Mouse (Mus musculus): ENCODE measurements at regions not wholly inside any gene's neighbourhood (a gene's known extent, or its start where the extent isn't known, plus 50 kb on each side); places are given as distances from the start of the nearest gene placed in this dataset.

DNA sequence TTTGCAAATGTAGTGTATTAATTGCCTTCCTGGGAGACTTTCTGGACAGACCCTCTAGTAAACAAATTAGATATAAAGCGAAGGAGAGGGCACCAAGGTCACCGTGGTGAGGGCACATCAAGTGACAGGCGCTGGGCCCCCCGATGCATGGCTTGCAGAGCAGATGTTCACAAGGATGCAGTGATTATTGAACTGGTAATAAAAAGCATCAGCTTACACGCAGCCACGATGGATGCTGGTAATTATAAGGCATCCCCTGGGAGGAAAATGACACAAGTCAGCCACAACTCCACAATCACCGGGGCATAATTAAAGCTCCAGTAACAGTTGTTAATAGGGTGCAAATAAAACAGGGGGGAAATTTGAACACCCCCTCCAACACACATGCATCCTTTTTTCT, 217.5 kb upstream of the Dph6 start:
- no peak for TF ChIP-seq EP300 (IDR thresholded peaks at IDR 0.05; ENCODE audit: low read depth)
- no peak for TF ChIP-seq CTCF (IDR thresholded peaks at IDR 0.05; ENCODE audit: low read depth)
- Histone ChIP-seq H3K9me3 (replicated peaks; ENCODE audit: control insufficient read depth, low read length) (no peaks in the 10 kb centered on the region), H3K36me3 (replicated peaks; ENCODE audit: control insufficient read depth, insufficient read depth, low read length) (no peaks in the 10 kb centered on the region), H3K4me2 (ENCODE audit: low read depth, low read length) (no peak overlapping the region), H3K4me3 (ENCODE audit: low read depth, low read length) (no peak overlapping the region), H3K9ac (replicated peaks; ENCODE audit: low read depth, low read length) (no peak overlapping the region), H3K27ac (ENCODE audit: low read depth) (no peak overlapping the region), H3K4me1 (ENCODE audit: control insufficient read depth, insufficient read depth) (no peaks in the 10 kb centered on the region), H3K27me3 (ENCODE audit: control insufficient read depth, insufficient read depth, low read length) (no peaks in the 10 kb centered on the region)
- ATAC-seq (ENCODE audit: insufficient read depth, low read depth) (no peak), DNase-seq (ENCODE audit: low spot score) (no peak)
- WGBS = 79% methylated on average over 7 of the region's 7 CpGs

DNA sequence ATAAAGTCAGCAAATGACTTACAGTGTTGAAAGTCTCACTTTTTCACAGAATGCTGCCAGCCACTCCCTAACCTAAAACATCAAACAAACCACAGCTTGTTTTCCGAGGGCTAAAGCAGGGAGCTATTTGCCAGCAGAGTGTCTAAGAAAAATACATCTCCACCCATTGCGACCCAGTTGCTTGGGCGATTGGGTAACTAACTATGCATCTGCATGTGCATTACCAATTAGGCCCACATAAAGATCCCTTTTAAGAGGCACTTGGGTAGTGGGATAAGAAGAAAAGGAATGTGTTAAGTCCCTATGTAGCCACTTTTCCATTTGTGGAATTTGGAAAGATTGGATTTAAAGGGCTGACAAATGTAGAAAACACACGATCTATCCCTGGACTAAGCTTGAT, 218.3 kb upstream of the Dph6 start:
- H3K4me2 ChIP-seq (ENCODE audit: low read depth, low read length) = no peak overlapping the region
- ATAC-seq (ENCODE audit: insufficient read depth, low read depth) = no peak
- H3K4me1 ChIP-seq (ENCODE audit: control insufficient read depth, insufficient read depth) = no peaks in the 10 kb centered on the region
- H3K27me3 ChIP-seq (ENCODE audit: control insufficient read depth, insufficient read depth, low read length) = no peaks in the 10 kb centered on the region
- no peaks in the 10 kb centered on the region for H3K36me3 ChIP-seq (replicated peaks; ENCODE audit: control insufficient read depth, insufficient read depth, low read length)
- no peaks in the 10 kb centered on the region for H3K9me3 ChIP-seq (replicated peaks; ENCODE audit: control insufficient read depth, low read length)
- H3K9ac ChIP-seq (replicated peaks; ENCODE audit: low read depth, low read length) = no peak overlapping the region
- 68% methylated on average over 4 of the region's 4 CpGs for WGBS
- H3K27ac ChIP-seq (ENCODE audit: low read depth) = no peak overlapping the region
- TF ChIP-seq EP300 (IDR thresholded peaks at IDR 0.05; ENCODE audit: low read depth) = no peak
- no peak for TF ChIP-seq CTCF (IDR thresholded peaks at IDR 0.05; ENCODE audit: low read depth)
- DNase-seq (ENCODE audit: low spot score) = no peak
- no peak overlapping the region for H3K4me3 ChIP-seq (ENCODE audit: low read depth, low read length)

DNA sequence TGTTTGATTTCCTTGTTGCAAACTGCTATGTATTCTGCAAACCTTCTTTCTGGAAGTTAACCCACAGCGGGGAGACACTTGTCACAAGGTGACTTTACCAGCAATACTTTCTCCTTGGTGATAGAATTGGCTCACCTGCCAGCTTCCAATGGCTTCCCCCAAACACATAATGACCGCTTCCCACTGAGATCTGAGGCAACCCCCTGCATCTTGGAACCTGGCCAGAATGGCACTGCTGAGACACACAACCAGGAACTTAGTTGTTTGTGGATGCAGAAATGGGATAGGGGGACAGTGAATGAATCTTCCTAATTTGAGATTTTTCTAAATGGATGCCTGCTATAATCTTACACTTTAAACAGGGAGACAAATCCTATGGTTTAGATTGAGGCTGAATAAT, 224.3 kb upstream of the Dph6 start:
- 66% methylated on average over 2 of the region's 2 CpGs for WGBS

DNA sequence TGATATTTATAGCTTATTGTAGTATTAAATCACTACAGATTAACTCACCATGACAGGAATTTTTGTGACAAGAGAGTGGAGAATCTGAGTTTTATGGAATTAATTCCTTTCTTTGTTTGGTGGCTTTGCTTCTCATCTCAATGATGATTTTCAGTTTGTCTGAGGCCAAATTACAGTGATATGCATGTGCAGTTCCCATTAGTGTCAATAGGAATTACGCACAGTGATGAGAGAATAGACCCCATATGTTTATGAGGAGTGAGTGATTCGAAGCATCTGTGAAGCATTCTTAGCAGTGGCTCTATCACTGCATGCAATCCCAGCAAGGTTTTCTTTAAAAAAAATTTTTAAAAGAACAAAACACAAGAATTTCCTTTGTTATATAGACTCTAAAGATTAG, 225.0 kb upstream of the Dph6 start:
- 78% methylated on average over 2 of the region's 2 CpGs for WGBS
- Histone ChIP-seq H3K9ac (replicated peaks; ENCODE audit: low read depth, low read length) (no peak overlapping the region), H3K9me3 (replicated peaks; ENCODE audit: control insufficient read depth, low read length) (no peaks in the 10 kb centered on the region), H3K27me3 (ENCODE audit: control insufficient read depth, insufficient read depth, low read length) (no peaks in the 10 kb centered on the region), H3K4me1 (ENCODE audit: control insufficient read depth, insufficient read depth) (no peaks in the 10 kb centered on the region), H3K4me3 (ENCODE audit: low read depth, low read length) (no peak overlapping the region), H3K27ac (ENCODE audit: low read depth) (no peak overlapping the region), H3K4me2 (ENCODE audit: low read depth, low read length) (no peak overlapping the region), H3K36me3 (replicated peaks; ENCODE audit: control insufficient read depth, insufficient read depth, low read length) (no peaks in the 10 kb centered on the region)
- DNase-seq (ENCODE audit: low spot score) (no peak), ATAC-seq (ENCODE audit: insufficient read depth, low read depth) (no peak)
- TF ChIP-seq EP300 (IDR thresholded peaks at IDR 0.05; ENCODE audit: low read depth) (no peak), CTCF (IDR thresholded peaks at IDR 0.05; ENCODE audit: low read depth) (no peak)

More for the DNA sequence above, 224.3 kb upstream of the Dph6 start:
- H3K4me3 ChIP-seq (ENCODE audit: low read depth, low read length) = no peak overlapping the region
- no peak overlapping the region for H3K4me2 ChIP-seq (ENCODE audit: low read depth, low read length)
- no peak for TF ChIP-seq EP300 (IDR thresholded peaks at IDR 0.05; ENCODE audit: low read depth)
- TF ChIP-seq CTCF (IDR thresholded peaks at IDR 0.05; ENCODE audit: low read depth) = no peak
- no peak overlapping the region for H3K9ac ChIP-seq (replicated peaks; ENCODE audit: low read depth, low read length)
- H3K27ac ChIP-seq (ENCODE audit: low read depth) = no peak overlapping the region
- no peaks in the 10 kb centered on the region for H3K36me3 ChIP-seq (replicated peaks; ENCODE audit: control insufficient read depth, insufficient read depth, low read length)
- no peaks in the 10 kb centered on the region for H3K27me3 ChIP-seq (ENCODE audit: control insufficient read depth, insufficient read depth, low read length)
- ATAC-seq (ENCODE audit: insufficient read depth, low read depth) = no peak
- no peak for DNase-seq (ENCODE audit: low spot score)
- H3K9me3 ChIP-seq (replicated peaks; ENCODE audit: control insufficient read depth, low read length) = no peaks in the 10 kb centered on the region
- H3K4me1 ChIP-seq (ENCODE audit: control insufficient read depth, insufficient read depth) = no peaks in the 10 kb centered on the region

GRCm38 (mm10) chr2:114885734-114886260, 231.0 kb upstream of the Dph6 start:
- Histone ChIP-seq H3K27me3 (ENCODE audit: control insufficient read depth, insufficient read depth, low read length) (no peaks in the 10 kb centered on the region), H3K9me3 (replicated peaks; ENCODE audit: control insufficient read depth, low read length) (no peaks in the 10 kb centered on the region), H3K27ac (ENCODE audit: low read depth) (no peak overlapping the region), H3K4me3 (ENCODE audit: low read depth, low read length) (no peak overlapping the region), H3K4me2 (ENCODE audit: low read depth, low read length) (no peak overlapping the region), H3K36me3 (replicated peaks; ENCODE audit: control insufficient read depth, insufficient read depth, low read length) (no peaks in the 10 kb centered on the region), H3K4me1 (ENCODE audit: control insufficient read depth, insufficient read depth) (no peaks in the 10 kb centered on the region), H3K9ac (replicated peaks; ENCODE audit: low read depth, low read length) (no peak overlapping the region)
- no peak for TF ChIP-seq CTCF (IDR thresholded peaks at IDR 0.05; ENCODE audit: low read depth)
- no peak for TF ChIP-seq EP300 (IDR thresholded peaks at IDR 0.05; ENCODE audit: low read depth)
- ATAC-seq (ENCODE audit: insufficient read depth, low read depth) (no peak), DNase-seq (ENCODE audit: low spot score) (no peak)
- 63% methylated on average over 2 of the region's 2 CpGs for whole genome bisulfite sequencing

DNA sequence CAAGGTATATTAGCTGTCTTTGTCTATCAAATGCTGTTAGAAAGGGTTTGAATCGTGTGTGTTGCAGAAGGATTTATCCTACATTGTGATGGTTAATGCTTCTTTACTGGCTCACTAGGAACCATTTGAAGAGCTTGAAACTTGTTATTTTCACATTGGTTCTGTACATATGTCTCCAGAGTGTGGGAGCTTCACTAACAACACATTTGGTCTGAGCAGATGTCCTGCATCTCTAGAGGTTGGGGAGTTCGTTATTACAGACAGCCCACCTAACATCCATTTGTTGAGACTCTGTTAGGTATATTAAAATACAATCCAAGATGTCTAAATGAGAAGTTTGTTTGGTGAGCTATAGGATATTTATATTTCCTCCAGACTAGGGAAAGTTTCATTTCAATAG, 244.0 kb upstream of the Dph6 start:
- Histone ChIP-seq H3K4me1 (ENCODE audit: control insufficient read depth, insufficient read depth) (no peaks in the 10 kb centered on the region), H3K36me3 (replicated peaks; ENCODE audit: control insufficient read depth, insufficient read depth, low read length) (no peaks in the 10 kb centered on the region), H3K27ac (ENCODE audit: low read depth) (no peak overlapping the region), H3K4me3 (ENCODE audit: low read depth, low read length) (no peak overlapping the region), H3K9me3 (replicated peaks; ENCODE audit: control insufficient read depth, low read length) (no peaks in the 10 kb centered on the region), H3K27me3 (ENCODE audit: control insufficient read depth, insufficient read depth, low read length) (no peaks in the 10 kb centered on the region), H3K4me2 (ENCODE audit: low read depth, low read length) (no peak overlapping the region), H3K9ac (replicated peaks; ENCODE audit: low read depth, low read length) (no peak overlapping the region)
- no peak for ATAC-seq (ENCODE audit: insufficient read depth, low read depth)
- DNase-seq (ENCODE audit: low spot score) = no peak
- WGBS = 73% methylated on average over 2 of the region's 2 CpGs
- TF ChIP-seq EP300 (IDR thresholded peaks at IDR 0.05; ENCODE audit: low read depth) = no peak

Measured in heart, postnatal 0 days (tissue).